Comparison of ENCODE assay signal across 1 mouse cellular context in the genomic region with DNA sequence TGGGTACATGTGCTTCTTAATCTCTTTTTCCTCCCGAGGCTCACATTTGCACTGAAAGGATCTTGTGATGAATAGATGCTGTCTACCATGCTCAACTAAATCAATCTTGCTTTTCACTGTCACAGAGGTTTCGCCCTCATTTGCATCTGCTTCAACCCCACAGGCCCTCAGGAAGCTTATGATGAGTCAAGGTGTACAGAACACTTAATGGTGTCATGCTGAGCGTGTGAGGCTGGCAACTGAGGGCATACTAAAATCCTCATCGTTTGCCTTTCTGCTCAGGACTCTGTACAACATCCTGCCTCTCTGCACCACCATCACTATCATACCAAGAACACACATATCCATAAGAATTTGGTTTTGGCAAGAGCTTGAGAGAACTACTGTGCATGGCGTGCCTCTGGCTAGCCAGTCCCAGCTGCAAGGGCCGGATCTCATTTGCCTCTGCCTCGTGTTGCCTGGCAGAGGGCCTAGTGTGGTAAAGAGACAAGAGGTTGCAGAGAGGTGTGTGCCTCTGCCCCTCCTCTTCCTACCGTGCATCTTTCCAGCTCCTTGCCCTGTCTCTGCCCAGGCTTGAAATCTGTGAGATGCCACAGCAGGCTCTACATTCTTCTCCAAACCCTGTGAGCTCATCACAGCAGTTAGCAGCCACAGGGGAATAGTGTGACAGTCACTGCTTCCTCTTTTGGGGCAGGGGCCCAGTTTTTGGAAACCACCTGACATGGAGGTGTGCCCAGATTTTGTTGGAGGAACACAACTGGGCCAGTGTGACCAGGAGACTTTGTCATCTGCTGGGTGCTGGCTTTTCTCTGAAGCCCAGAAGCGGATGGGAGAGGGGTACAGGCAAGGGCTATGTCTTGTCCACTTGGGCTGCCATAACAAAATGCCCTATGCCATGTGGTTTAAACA.
TF ChIP-seq lines count a peak whose summit lies in the region.

No protein-coding gene starts in this region.

TF ChIP-seq in CH12.LX, 34 proteins besides CTCF, POLR2A, EP300 and RAD21:
- TF ChIP-seq HCFC1 (IDR thresholded peaks at IDR 0.05; ENCODE audit: low read depth, low read length) (peak; percentile 35; the same call in 1 of the 2 replicates), USF2 (conservative IDR thresholded peaks at IDR 0.05; ENCODE audit: low read depth, low read length) (no peak; the same call in 1 of the 2 replicates), SIN3A (IDR thresholded peaks at IDR 0.05; ENCODE audit: low read length) (peak; percentile 81), USF1 (IDR thresholded peaks at IDR 0.05; ENCODE audit: low read depth, low read length) (peak; percentile 43), MXI1 (IDR thresholded peaks at IDR 0.05; ENCODE audit: low read depth, low read length) (peak; percentile 75), MEF2A (IDR thresholded peaks at IDR 0.05; ENCODE audit: borderline replicate concordance, low read depth, low read length) (peak; percentile 94), BHLHE40 (IDR thresholded peaks at IDR 0.05; ENCODE audit: low read depth, low read length) (peak; percentile 91), MAZ (IDR thresholded peaks at IDR 0.05; ENCODE audit: low read depth, low read length) (peak; percentile 74; the same call in 1 of the 2 replicates), ETS1 (conservative IDR thresholded peaks at IDR 0.05; ENCODE audit: low read depth, low read length) (peak; percentile 99), ZMIZ1 (IDR thresholded peaks at IDR 0.05; ENCODE audit: low read depth, low read length) (no peak), PAX5 (IDR thresholded peaks at IDR 0.05; ENCODE audit: low read length) (no peak), CHD1 (IDR thresholded peaks at IDR 0.05; ENCODE audit: low read depth, low read length) (peak; percentile 84; the same call in 1 of the 2 replicates), NRF1 (IDR thresholded peaks at IDR 0.05; ENCODE audit: low read depth, low read length) (peak; percentile 35; the same call in 1 of the 2 replicates), NELFE (IDR thresholded peaks at IDR 0.05; ENCODE audit: low read depth, low read length) (peak; percentile 43), POLR2AphosphoS2 (IDR thresholded peaks at IDR 0.05; ENCODE audit: low read depth, low read length) (no peak; the same call in 1 of the 2 replicates), JUND (conservative IDR thresholded peaks at IDR 0.05; ENCODE audit: low read depth, low read length) (peak; percentile 72), SMC3 (IDR thresholded peaks at IDR 0.05; ENCODE audit: low read depth, low read length) (peak; percentile 30; the same call in 1 of the 2 replicates), ELF1 (IDR thresholded peaks at IDR 0.05; ENCODE audit: low read depth, low read length) (peak; percentile 71), ZNF384 (IDR thresholded peaks at IDR 0.05; ENCODE audit: low read depth, low read length) (0 out of 2 replicates have a peak, but pooled peaks have one; percentile 20), ZKSCAN1 (IDR thresholded peaks at IDR 0.05; ENCODE audit: borderline replicate concordance, low read depth, low read length) (no peak), IRF4 (IDR thresholded peaks at IDR 0.05; ENCODE audit: low read depth, low read length) (peak; percentile 95), UBTF (IDR thresholded peaks at IDR 0.05; ENCODE audit: low read depth, low read length) (0 out of 2 replicates have a peak, but pooled peaks have one; percentile 21), ZC3H11A (IDR thresholded peaks at IDR 0.05; ENCODE audit: low read depth, low read length) (no peak), TBP (conservative IDR thresholded peaks at IDR 0.05; ENCODE audit: low read depth, low read length) (peak; percentile 78), GABPA (IDR thresholded peaks at IDR 0.05; ENCODE audit: insufficient replicate concordance, low read depth, low read length) (no peak), JUN (IDR thresholded peaks at IDR 0.05; ENCODE audit: insufficient read depth, low read depth, low read length) (peak; percentile 87), CHD2 (IDR thresholded peaks at IDR 0.05; ENCODE audit: low read length) (peak; percentile 87), MYC (IDR thresholded peaks at IDR 0.05; ENCODE audit: low read depth, low read length) (peak; percentile 63), MAX (IDR thresholded peaks at IDR 0.05; ENCODE audit: low read length) (peak; percentile 74), RCOR1 (conservative IDR thresholded peaks at IDR 0.05; ENCODE audit: low read depth, low read length) (peak; percentile 95), MAFK (IDR thresholded peaks at IDR 0.05; ENCODE audit: insufficient replicate concordance, low read length) (peak; percentile 65; the same call in 1 of the 2 replicates), KAT2A (IDR thresholded peaks at IDR 0.05; ENCODE audit: insufficient replicate concordance, low read length) (0 out of 2 replicates have a peak, but pooled peaks have one; percentile 64), TCF12 (IDR thresholded peaks at IDR 0.05; ENCODE audit: low read depth, low read length) (peak; percentile 97), E2F4 (IDR thresholded peaks at IDR 0.05; ENCODE audit: insufficient replicate concordance, low read depth, low read length) (no peak)
TF ChIP-seq in CH12.LX: peak in this region for 26.
